Mouse (Mus musculus): ENCODE measurements at regions not wholly inside any gene's neighbourhood (a gene's known extent, or its start where the extent isn't known, plus 50 kb on each side); places are given as distances from the start of the nearest gene placed in this dataset.
"Not testable (repeated sequence)": the region's sequence is repeated elsewhere in the genome, so short reads cannot be mapped to it uniquely, and the experiment has no call there.

GRCm38 (mm10) chr2:107468671-107469070 lies 178.2 kb downstream of the Kcna4 start:
- DNase-seq (ENCODE audit: low spot score in 2 of 2), result no peak

GRCm38 (mm10) chr2:107503646-107504379 lies 213.4 kb downstream of the Kcna4 start:
- no peak for DNase-seq (ENCODE audit: low spot score in 2 of 2)

DNA sequence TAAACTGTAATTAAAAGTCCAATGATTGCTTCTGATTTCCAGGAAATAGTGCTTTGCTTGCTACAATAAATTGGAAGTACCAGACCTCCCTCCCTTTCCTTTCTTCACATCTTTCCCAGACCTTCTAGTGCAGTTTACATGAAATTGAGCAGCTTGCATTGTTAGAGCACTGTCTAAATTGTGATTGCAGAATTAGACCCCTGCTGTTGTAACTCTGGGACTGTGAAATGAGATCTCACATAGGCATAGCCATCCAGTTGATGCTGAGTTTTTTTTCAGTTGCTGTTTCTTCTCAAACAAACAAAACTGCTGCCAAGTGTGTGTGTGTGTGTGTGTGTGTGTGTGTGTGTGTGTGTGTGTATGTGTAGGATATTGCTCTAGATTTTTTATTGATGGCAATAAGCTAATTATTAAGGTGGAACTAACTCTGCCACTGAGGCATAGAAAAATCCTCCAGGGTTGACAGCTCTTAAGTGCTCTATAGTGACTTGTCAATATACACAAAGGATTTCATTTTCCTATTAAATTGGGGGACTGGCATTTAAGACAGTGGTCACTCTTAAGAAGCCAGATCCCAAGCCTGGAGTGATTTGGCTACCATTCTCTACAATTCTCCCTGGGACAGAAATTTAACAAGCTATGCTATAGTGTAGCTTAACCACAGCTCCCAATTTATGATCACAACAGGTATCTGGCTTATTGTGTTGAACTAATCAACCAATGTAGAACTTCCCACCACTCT lies 217.2 kb downstream of the Kcna4 start:
- DNase-seq (ENCODE audit: low spot score in 2 of 2), result no peak

DNA sequence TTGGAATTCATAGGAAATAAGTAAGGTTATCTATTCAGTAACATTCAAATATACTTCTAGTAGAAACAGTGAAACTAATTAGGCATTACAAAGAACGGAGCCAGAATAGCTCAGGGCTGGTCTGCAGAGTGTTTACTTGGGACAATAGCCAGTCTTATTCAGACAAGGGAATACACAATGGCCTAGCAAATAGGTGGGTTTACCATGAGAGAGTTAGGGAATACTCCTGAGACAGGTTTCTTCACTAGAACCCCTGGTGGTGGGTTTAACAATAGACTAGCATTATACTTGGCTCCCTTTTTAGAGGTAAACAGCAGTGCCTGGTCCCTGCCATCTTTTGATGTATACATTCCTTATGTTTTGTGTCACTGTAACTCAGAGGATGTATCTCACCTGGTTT lies 225.0 kb downstream of the Kcna4 start:
- DNase-seq (ENCODE audit: low spot score in 2 of 2), result not testable (repeated sequence)

DNA sequence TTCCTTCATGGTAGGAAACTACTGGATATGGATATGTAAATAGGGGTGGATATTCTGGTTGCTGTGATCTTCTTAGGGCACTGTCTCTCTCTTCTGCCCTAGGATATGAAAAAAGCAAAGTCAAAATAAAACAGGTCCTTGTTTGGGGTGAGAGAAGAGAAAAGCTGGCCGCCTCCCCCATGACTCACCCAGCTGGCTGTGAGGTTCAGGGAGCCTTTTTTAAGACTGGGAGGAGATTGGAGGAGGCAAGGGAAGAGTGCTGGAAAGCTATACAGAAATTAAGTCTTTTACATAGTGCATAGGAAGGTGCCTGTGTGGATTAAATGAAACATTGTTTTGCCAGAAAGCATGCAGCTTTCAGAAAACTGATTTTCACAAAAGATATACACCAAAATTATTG lies 227.7 kb downstream of the Kcna4 start:
- DNase-seq (ENCODE audit: low spot score in 2 of 2), result peak; percentile 29 to 46

DNA sequence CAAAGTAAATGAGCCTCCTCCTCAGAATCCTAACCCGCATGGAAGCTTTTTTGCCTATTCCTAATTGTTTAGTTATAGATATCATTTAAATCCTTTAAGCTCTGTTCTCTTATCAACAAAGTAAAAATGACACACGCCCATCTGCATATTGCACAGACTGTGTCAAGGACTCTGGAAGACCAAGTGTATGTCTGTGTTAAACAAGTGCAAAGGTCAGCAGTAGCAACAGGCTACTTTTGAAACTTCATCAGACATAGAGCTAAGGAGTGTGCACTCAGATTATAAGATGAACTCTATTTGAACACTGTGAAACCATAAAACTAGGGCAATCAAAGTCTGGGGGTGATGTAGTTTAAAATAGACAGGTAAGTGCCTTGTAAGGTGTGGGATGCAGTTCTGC lies 228.3 kb downstream of the Kcna4 start:
- peak; percentile 9 to 10 for DNase-seq (ENCODE audit: low spot score in 2 of 2)

GRCm38 (mm10) chr2:107519326-107519725 lies 228.9 kb downstream of the Kcna4 start:
- peak; percentile 80 for DNase-seq (ENCODE audit: low spot score in 2 of 2)

DNA sequence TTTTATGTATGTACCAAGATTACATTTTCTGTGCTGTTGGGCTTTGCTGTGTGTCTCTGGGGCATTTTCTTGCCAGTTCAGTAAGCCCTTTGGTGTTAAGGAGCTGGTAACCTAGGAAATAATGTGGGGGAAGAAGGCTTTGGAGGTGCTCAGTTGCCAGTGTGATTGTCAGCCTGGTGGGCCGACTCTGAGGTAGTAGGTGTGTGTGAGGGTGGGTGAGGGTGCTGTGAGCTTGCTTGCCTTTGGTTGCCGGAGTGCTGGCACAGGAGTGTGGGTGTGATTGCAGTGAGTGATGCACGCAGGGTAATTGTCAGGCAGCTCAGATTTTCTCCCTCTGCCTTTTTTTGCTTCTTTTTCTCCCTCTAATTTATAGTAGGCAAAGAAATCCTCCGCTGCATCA lies 229.3 kb downstream of the Kcna4 start:
- peak; percentile 72 to 73 for DNase-seq (ENCODE audit: low spot score in 2 of 2)

- peak; percentile 69 to 76 for DNase-seq (ENCODE audit: low spot score in 2 of 2)
Observed at GRCm38 (mm10) chr2:107543161-107543560, 252.7 kb downstream of the Kcna4 start.

- no peak for DNase-seq (ENCODE audit: low spot score in 2 of 2)
Observed at GRCm38 (mm10) chr2:107552569-107552968, 262.1 kb downstream of the Kcna4 start.

- no peak for DNase-seq (ENCODE audit: low spot score in 2 of 2)
Observed at GRCm38 (mm10) chr2:107556239-107556638, 265.8 kb downstream of the Kcna4 start.

DNA sequence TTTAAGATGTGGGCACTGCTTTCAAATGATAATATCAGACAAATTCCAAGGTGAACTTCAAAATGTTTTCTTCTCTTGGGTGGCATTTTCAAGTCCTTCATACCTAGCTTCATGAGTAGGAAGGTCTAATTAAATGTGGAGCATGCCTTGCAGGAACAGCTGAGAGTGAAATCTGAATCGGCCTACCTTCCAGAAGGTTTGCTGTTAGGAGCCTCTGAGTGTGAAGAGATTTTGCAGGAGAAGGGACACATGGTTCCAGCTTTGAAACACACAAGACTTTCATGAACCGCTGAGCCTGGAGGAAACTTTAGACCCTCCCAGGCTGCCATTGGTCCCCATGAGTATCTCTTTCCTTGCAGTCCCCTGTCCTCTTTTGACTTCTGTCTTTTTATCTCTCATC lies 279.2 kb downstream of the Kcna4 start:
- DNase-seq (ENCODE audit: low spot score in 2 of 2), result peak in 1 of 2 experiments; percentile 7

GRCm38 (mm10) chr2:107609872-107610559 lies 319.6 kb downstream of the Kcna4 start:
- DNase-seq (ENCODE audit: low spot score in 2 of 2), result no peak

DNA sequence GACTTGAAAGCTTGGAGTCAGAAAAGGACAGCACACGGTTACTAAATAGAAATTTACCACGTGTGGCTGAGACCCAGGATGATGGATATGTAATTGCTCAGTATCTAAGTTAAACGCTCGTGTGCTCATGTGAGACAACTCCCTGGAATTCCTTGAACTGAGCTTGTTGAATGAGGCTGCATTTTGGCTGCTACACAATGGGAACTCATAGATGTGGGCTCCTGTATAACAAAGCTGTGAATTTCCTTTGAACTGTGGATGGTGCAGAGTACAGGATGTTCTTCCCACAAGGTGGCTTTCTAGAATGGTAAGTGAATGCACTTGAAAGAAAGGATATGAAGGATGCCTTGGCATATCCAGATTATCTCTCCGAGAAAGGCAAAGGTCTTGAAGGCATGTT lies 321.4 kb downstream of the Kcna4 start:
- DNase-seq (ENCODE audit: low spot score in 2 of 2), result no peak

- no peak for DNase-seq (ENCODE audit: low spot score in 2 of 2)
Observed at GRCm38 (mm10) chr2:107612221-107612620, 321.8 kb downstream of the Kcna4 start.

DNA sequence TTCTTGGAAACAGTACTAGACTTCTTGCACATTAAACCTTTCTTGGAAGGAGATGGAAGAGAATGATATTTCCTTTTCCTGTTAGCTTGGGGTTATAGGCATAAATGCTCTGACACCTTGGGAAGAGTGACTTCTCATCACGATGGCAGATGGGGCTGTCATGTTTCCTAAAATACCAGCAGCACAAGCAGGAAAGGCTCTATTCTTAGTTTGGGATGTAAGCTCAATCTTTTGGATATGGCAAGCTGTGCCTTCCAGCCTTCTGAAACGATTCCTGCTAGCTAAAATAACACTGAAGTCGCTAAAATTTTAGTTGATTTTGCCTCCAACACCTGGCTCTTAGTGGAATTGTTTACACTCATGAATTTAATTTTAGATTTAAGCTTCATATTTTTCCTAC lies 324.3 kb downstream of the Kcna4 start:
- DNase-seq (ENCODE audit: low spot score in 2 of 2), result peak; percentile 17 to 26

- peak; percentile 5 to 8 for DNase-seq (ENCODE audit: low spot score in 2 of 2)
Observed at GRCm38 (mm10) chr2:107627458-107627857, 337.0 kb downstream of the Kcna4 start.

DNA sequence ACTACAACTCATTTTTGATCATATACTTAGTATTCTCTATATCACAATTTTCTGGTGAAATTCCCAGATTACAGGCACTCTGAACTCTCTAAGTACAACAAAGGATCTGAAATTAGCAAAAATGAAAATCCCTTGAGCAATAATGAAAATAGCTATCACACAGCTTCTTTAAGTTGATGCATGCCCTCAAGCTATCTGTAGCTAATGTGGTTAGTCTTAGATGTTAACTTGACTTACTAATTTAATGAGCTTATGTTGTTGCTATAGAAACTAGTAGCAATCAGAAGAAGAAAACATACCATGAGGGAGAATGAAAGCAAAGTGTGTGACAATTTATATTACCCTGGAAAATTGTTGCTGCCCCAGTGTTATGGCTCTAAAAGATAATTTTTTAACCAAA lies 368.7 kb downstream of the Kcna4 start:
- no peak for DNase-seq (ENCODE audit: low spot score in 2 of 2)
